Mouse (Mus musculus): ENCODE data around the gene Olfr170. TPM values are rescaled to one million over a fixed set of nuclear protein-coding genes. Genes with fewer than 3 reads are reported as not detected.
"Not testable (repeated sequence)": the region's sequence is repeated elsewhere in the genome, so short reads cannot be mapped to it uniquely, and the experiment has no call there.

The Olfr170 gene
- not detected in 2 replicates for polyA plus RNA-seq (2012; rRNA removed)

DNA sequence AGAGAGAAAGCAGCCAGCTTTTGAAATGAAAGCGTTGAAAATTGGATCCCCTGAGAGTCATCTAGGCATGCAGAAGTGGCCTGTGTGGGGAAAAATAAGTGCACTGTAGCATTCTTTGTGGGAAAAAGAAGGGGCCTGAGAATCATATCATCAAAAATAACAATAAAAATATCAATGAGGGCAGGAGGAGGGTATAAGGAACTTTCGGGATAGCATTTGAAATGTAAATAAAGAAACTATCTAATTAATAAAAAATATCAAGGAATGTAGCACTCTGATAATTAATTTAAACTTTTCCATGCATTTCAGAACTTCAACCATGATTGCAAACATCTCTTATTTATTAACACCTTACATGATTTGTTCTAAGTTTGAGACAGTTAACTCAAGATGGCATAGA lies at the start of gene Olfr170:
Olfr170 (minus strand) TSS at position 101 of the 400 bp plus-strand sequence.
- not testable (repeated sequence) for H3K36me3 ChIP-seq (ENCODE audit: control insufficient read depth, insufficient read depth, low read length); H3K27ac ChIP-seq (ENCODE audit: insufficient read depth, low read length); DNase-seq (ENCODE audit: low read depth in 1 of 2, low spot score in 2 of 2); H3K4me3 ChIP-seq (ENCODE audit: extremely low read depth, insufficient read depth, insufficient read length); H3K4me1 ChIP-seq (ENCODE audit: control insufficient read depth, insufficient read depth, insufficient read length); H3K27me3 ChIP-seq (ENCODE audit: control insufficient read depth, insufficient read depth, low read length)
- WGBS: 90% methylated on average over 2 of the region's 2 CpGs

- Histone ChIP-seq H3K4me3 (ENCODE audit: extremely low read depth, insufficient read depth, insufficient read length) (no peak within 1 kb of the TSS), H3K4me1 (ENCODE audit: control insufficient read depth, insufficient read depth, insufficient read length) (no peaks in the 10 kb centered on the region), H3K36me3 (ENCODE audit: control insufficient read depth, insufficient read depth, low read length) (no peaks in the 10 kb centered on the region), H3K27ac (ENCODE audit: insufficient read depth, low read length) (no peak within 1 kb of the TSS), H3K27me3 (ENCODE audit: control insufficient read depth, insufficient read depth, low read length) (no peaks in the 10 kb centered on the region)
- TF ChIP-seq POLR2A (IDR thresholded peaks at IDR 0.05; ENCODE audit: low read depth, low read length): no peak
- DNase-seq (ENCODE audit: low read depth in 1 of 2, low spot score in 2 of 2): no peak
- 79% methylated on average over 1 of the region's 1 CpGs for WGBS
Observed at GRCm38 (mm10) chr16:19629816-19630215, 18.1 kb upstream of the Olfr170 start, which contains the start of gene Olfr171. Gene Olfr171, minus strand, starts transcription at chr16:19629916.

GRCm38 (mm10) chr16:19603166-19603565 lies 8.5 kb downstream of the Olfr170 start:
- H3K4me1 ChIP-seq (ENCODE audit: control insufficient read depth, insufficient read depth, insufficient read length): no peaks in the 10 kb centered on the region
- H3K36me3 ChIP-seq (ENCODE audit: control insufficient read depth, insufficient read depth, low read length): no peaks in the 10 kb centered on the region
- 30% methylated on average over 2 of the region's 2 CpGs for WGBS
- no peak overlapping the region for H3K4me3 ChIP-seq (ENCODE audit: extremely low read depth, insufficient read depth, insufficient read length)
- no peak for TF ChIP-seq CTCF (IDR thresholded peaks at IDR 0.05; ENCODE audit: extremely low read depth, insufficient read depth, insufficient read length, insufficient replicate concordance)
- TF ChIP-seq POLR2A (IDR thresholded peaks at IDR 0.05; ENCODE audit: low read depth, low read length): no peak
- DNase-seq (ENCODE audit: low read depth in 1 of 2, low spot score in 2 of 2): no peak
- H3K27ac ChIP-seq (ENCODE audit: insufficient read depth, low read length): no peak overlapping the region
- H3K27me3 ChIP-seq (ENCODE audit: control insufficient read depth, insufficient read depth, low read length): no peaks in the 10 kb centered on the region

DNA sequence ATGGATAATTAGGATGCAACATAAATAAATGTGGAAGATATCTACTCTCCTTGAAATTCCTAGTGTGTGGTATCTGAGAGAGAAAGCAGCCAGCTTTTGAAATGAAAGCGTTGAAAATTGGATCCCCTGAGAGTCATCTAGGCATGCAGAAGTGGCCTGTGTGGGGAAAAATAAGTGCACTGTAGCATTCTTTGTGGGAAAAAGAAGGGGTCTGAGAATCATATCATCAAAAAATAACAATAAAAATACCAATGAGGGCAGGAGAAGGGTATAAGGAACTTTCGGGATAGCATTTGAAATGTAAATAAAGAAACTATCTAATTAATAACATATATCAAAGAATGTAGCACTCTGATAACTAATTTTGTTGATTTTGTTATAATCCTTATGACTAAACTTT lies 40.0 kb downstream of the Olfr170 start, which contains the start of gene Olfr169:
Olfr169 (minus strand) TSS at position 101 of the 400 bp plus-strand sequence.
- not testable (repeated sequence) for H3K27ac ChIP-seq (ENCODE audit: insufficient read depth, low read length); H3K4me1 ChIP-seq (ENCODE audit: control insufficient read depth, insufficient read depth, insufficient read length); H3K36me3 ChIP-seq (ENCODE audit: control insufficient read depth, insufficient read depth, low read length); DNase-seq (ENCODE audit: low read depth in 1 of 2, low spot score in 2 of 2); H3K4me3 ChIP-seq (ENCODE audit: extremely low read depth, insufficient read depth, insufficient read length); H3K27me3 ChIP-seq (ENCODE audit: control insufficient read depth, insufficient read depth, low read length)
- 84% methylated on average over 2 of the region's 2 CpGs for WGBS

Other genes with a start within 250 kb of the Olfr170 start
- gene Olfr165, start 188.7 kb downstream of the Olfr170 start, polyA plus RNA-seq (2012; rRNA removed): not detected in 2 replicates
- gene Olfr166, start 128.2 kb downstream of the Olfr170 start, polyA plus RNA-seq (2012; rRNA removed): 0.07 and 0.08 TPM in 2 replicates
- not detected in 2 replicates for gene Olfr167, start 89.6 kb downstream of the Olfr170 start, polyA plus RNA-seq (2012; rRNA removed)
- not detected in 2 replicates for gene Olfr168, start 76.3 kb downstream of the Olfr170 start, polyA plus RNA-seq (2012; rRNA removed)
- gene Olfr169, start 40.1 kb downstream of the Olfr170 start, polyA plus RNA-seq (2012; rRNA removed): not detected in 2 replicates
- gene Olfr171, start 18.0 kb upstream of the Olfr170 start, polyA plus RNA-seq (2012; rRNA removed): not detected in 2 replicates
- 0.06 and 0.11 TPM in 2 replicates for gene Lamp3, start 94.5 kb upstream of the Olfr170 start, polyA plus RNA-seq (2012; rRNA removed)
- gene B3gnt5, start 148.3 kb upstream of the Olfr170 start, polyA plus RNA-seq (2012; rRNA removed): 6.6 and 6.7 TPM in 2 replicates

Data from spleen, adult 2 months (tissue).